Mouse (Mus musculus) adrenal gland, postnatal 4 days (tissue): ENCODE results near the gene Stx5a. TPM values are rescaled to one million over a fixed set of nuclear protein-coding genes. Genes with fewer than 3 reads are reported as not detected.

Experiments used
- DNase-seq, 2 experiments: peaks; one replicate each; pipeline ENCODE4 v3.0.0; 2021 to 2022; ENCODE audit warnings: low spot score in 2 of 2, mixed read lengths in 2 of 2
- long read RNA-seq, 2 experiments: library from polyadenylated mRNA; stranded (forward); transcript quantifications; one replicate each; pipeline ENCODE4 v2.0.0; 2021
- total RNA-seq, 2 experiments: library from RNA; stranded (reverse); gene quantifications; 2 replicates each; pipeline ENCODE4 v1.2.3; 2021

Gene Stx5a
- 100 to 1,000 TPM; 118 to 125 TPM for total RNA-seq
- long read RNA-seq, experiment 1, transcript Stx5a-202 (10 exons, 2,112 nt) = minor isoform, 23 of 77 reads
- long read RNA-seq, experiment 1, transcript Stx5a-213 (11 exons, 2,251 nt) = major isoform, 33 of 77 reads
- long read RNA-seq, experiment 1, partial matches to known transcripts = 9 of 77 reads
- long read RNA-seq, experiment 1, other reads (novel, unspliced or antisense) = 12 of 77 reads
- long read RNA-seq, experiment 2, transcript Stx5a-209 (1 exons, 3,015 nt) = minor isoform, 5 of 132 reads
- long read RNA-seq, experiment 2, transcript Stx5a-213 (11 exons, 2,251 nt) = major isoform, 43 of 132 reads
- long read RNA-seq, experiment 2, transcript Stx5a-202 (10 exons, 2,112 nt) = major isoform, 43 of 132 reads
- long read RNA-seq, experiment 2, partial matches to known transcripts = 18 of 132 reads
- long read RNA-seq, experiment 2, other reads (novel, unspliced or antisense) = 21 of 132 reads

- peak; percentile 69 to 92 for DNase-seq
Observed at GRCm38 (mm10) chr19:8741243-8741869, at the start of gene Stx5a. Gene Stx5a (plus strand): TSS chr19:8741413.

DNA sequence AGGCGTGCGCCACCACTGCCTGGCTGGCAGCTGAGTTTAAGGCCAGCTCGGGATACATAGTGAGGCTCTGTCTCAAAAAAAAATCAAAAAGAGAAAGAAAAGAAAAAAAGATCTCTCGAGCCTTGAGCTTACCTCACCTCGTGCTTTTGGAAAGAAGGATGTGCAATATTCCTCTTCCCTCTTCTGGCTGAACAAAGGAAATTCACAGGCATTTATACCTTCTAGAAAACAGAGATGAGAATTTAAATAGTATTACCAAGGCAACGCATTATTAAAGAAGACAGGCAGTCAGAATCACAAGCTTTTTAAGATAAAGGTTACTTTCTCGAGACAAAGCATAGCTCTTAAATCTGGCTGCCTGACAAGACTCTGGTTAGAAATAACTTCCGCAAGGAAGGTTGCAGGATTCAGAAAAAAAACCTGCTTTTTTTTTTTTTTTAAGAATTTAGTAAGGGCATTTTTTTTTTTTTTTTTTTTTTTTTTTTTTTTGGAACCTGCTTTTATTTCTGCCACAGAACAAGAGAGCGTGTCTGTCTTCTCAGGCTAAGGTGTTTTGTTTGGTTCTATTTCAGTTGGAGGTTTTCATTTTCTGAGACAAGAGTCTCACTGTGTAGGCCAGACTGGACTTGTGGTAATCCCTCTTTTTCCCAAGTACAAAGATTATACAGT lies 49.2 kb upstream of the Stx5a start:
- DNase-seq = no peak

- no peak for DNase-seq
Observed at GRCm38 (mm10) chr19:8692740-8693139, 48.5 kb upstream of the Stx5a start.

DNA sequence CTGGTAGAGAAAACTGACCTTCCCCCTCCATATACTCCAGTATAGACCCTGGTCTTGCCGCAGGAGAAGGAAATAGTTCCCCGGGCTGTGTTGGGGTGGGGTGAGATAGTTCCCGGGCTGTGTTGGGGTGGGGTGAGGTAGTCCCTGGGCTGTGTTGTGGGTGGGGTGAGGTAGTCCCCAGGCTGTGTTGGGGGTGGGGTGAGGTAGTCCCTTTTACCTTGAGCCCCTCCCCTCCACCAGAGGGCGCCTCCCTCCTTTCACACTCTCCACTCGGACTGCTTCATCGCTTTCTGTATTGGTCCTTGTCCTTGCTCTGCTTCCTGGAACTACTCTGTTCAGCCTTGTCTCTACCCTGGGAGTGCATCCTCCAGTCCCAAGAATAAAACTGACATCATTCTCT lies 45.9 kb upstream of the Stx5a start:
- no peak for DNase-seq

GRCm38 (mm10) chr19:8699652-8700051 lies 41.6 kb upstream of the Stx5a start:
- no peak for DNase-seq

DNA sequence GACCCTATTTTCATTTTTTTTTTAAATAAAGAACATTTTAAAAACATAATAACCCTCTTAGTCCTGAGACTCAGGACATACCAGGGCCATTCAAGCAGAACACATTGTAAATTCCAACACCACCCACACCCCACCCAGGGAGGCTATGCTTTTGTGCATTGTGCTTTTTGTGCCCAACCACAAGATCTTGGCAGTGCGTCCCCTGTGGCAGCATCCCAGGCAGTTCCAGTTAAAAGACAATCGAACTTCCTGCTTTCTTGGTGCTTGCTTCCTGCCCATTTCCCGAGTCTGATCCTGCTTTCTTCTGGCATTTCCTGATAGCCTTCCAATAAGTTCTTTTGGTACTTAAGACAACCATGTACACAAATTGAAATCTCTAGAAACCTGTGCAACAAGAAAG lies 38.8 kb upstream of the Stx5a start:
- no peak for DNase-seq

DNA sequence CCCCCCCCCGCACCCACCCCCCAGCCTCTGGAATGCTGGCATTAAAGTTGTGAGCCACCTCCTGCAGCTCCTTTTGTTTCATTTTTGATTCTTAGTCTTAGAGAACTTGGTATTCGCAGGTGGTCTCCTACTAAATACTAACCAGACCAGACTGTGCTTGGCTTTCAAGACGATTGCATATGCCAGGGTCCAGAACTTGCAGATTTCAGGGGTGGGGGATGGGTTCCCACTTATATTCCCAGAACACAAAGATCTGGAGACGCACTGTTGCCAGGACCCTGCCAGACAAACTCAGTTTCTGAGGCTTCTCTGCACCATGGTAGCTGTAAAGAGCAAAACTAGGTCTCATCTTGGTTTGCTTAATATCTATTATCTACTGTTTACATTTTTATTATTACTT lies 37.6 kb upstream of the Stx5a start:
- no peak for DNase-seq

- DNase-seq = no peak
Observed at GRCm38 (mm10) chr19:8705026-8705708, 36.0 kb upstream of the Stx5a start.

GRCm38 (mm10) chr19:8706132-8706667 lies 35.0 kb upstream of the Stx5a start:
- no peak for DNase-seq

- DNase-seq = no peak
Observed at GRCm38 (mm10) chr19:8706930-8707329, 34.3 kb upstream of the Stx5a start.

GRCm38 (mm10) chr19:8708954-8709353 lies 32.3 kb upstream of the Stx5a start:
- no peak for DNase-seq

DNA sequence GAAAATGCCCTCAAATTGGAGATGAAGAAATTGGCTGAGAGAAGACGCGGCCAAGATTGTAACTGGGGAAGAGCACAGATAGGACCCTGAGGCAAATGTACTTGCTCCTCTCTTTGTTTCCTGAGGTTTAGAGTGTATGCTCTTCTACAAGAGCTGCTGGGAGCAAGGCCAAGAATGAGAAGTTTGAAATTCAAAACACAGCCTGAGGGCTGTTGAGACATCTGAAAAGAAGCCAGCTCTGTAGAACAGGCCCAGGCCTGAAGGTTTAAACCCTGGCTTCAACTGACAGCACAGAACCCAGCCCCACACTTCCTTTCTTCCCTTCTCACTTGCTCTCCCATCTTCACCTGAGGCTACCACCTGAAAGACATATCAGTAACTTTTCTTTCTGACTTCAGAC lies 31.2 kb upstream of the Stx5a start:
- no peak for DNase-seq

DNA sequence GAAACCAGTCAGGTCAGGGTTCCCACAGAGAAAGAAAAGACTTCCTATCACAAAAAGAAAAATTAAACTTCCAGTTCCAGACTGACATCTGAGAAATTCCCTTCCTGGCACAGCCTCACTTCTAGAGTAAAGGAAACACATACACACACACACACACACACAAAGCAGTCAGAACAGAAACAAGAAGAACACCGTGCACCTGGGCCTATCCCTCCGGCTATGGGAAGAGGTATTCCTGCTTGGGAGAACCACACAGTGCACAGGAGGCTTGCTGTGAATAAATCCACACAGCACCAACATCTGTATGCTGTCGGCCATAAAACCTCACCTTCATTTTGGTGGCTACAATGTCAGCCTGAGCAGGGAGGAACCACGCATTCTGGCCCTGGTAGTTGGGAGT lies 29.7 kb upstream of the Stx5a start:
- no peak for DNase-seq

DNA sequence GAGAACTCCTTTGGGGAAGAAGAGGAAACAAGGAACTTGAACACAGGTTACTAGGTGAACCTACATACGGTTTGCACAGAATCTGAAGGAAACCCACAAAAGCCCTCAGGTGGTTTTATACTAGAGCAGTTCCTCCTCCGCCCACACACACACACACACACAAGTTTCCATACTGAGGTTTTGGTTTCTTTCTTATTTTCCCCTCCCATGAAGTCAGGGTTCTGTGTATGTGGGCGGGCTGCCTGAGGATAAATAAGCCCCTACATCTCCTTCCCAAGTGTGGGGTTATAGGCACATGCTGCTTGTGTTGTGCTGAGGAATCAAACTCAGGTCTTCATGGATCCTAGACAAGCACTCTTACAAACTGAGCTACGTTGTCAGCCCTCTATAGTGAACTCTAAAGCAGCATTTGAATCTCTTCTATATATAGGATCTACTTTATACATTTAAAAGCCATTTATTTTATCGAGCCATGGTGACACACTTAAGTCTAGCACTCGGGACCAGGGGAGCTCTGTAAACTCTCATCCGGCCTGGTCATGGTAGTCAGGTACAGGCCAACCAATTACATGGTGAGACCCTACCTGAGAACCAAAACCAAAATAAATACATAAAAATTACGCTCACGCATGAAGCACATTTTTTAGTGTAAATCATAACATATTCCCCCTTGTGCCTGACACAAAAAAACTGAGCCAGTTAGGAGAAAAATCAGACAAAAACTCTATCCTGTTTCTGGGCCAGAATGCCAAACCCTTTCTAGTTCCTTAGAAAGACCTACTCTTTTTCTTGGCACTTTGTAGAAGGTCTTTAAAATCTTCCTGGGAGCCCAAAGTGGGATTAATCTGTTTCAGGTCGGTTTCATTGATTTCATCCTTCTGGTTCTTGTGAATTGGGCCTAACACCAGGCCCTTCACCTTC lies 29.0 kb upstream of the Stx5a start:
- DNase-seq = no peak

- DNase-seq = peak; percentile 46 to 50
Observed at GRCm38 (mm10) chr19:8712870-8713305, 28.3 kb upstream of the Stx5a start.

GRCm38 (mm10) chr19:8713306-8713996 lies 27.8 kb upstream of the Stx5a start:
- peak; percentile 72 to 88 for DNase-seq

- no peak for DNase-seq
Observed at GRCm38 (mm10) chr19:8713997-8714652, 27.1 kb upstream of the Stx5a start.

DNA sequence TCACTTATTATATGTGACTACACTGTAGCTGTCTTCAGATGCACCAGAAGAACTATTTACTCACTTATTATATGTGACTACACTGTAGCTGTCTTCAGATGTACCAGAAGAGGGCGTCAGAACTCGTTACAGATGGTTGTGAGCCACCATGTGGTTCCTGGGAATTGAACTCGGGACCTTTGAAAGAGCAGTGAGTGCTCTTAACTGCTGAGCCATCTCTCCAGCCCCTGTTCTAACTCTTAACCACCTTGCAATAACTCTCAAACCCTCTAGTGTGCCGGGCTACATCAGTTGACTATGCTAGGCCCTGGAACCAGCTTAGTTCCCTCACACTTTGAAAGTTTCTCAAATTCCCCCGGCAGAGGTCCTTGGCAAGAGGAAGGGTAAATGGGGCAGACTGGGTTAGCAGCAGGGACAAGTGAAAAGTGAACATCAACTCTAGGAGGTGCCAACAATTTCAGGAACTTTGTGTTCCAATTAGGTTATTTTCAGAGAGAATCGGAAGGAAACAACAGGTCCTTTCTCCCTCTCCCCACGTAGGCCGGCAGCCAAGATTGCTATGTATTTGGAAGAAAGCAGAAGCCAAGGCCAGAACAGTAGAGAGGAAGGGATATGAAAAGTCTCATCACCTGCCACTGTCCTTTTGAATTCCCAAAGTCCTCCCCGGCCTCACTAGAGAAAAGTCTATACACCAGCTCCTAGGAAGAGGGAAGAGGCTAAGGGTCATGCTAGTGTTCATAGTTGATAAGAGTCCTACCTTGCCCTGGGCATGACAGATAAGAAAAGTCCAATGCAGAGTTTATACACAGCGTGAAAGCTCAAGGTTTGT lies 26.3 kb upstream of the Stx5a start:
- no peak for DNase-seq
